Mouse (Mus musculus) frontal cortex, postnatal 10 days (tissue): Measurements from ENCODE around the gene Ldha.
"Not testable (repeated sequence)": the region's sequence is repeated elsewhere in the genome, so short reads cannot be mapped to it uniquely, and the experiment has no call there.

Experiments
- DNase-seq, 2 experiments: peaks; one replicate each; pipeline ENCODE4 v3.0.0; 2022; ENCODE audit warnings: low spot score in 2 of 2, mixed read lengths in 1 of 2

The Ldha gene

DNA sequence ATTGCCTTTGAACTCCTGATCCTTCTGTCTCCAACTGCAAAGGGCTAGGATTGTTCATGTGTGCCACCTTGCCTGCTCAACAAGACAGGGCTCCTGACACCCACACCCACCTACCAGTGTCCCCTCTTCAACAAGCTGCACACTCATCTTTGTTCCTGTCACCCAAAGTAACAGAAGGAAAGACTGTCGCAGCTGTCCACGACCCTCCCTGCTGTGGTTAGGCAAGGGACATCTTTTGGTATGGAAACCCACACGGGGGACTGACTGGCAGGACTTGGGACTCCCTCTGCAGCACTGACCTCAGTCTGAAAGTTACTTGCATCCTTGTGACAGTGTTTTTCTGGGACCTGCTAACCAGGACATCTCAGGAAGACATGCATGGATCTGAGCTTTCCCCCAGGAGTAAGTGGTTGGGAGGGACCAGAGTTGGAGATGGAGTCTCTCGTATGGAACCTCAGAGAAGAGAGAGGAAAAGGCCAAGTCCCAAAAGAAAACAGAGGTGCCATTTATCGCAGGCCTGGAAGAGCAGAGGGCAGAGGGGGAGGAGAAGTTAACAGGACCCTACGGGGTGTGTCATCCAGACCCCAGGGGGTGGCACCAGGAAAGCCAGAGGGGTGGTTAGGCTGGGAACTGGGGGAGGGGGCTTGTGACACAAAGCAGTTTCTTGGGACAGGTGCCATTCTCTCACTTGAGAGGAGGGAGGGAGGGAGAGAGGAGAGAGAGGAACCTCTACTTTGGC lies at the start of gene Ldha:
Ldha (plus strand) TSS at position 689 of the 739 bp plus-strand sequence.
- no peak for DNase-seq

- no peak for DNase-seq
Observed at GRCm38 (mm10) chr7:46793871-46794270, 47.4 kb upstream of the Ldha start.

GRCm38 (mm10) chr7:46795287-46796205 lies 45.7 kb upstream of the Ldha start, which contains the start of the genes Hps5 and Gtf2h1:
Hps5 (minus strand) TSS chr7:46796064.
Gtf2h1 (plus strand) TSS chr7:46796103.
- peak; percentile 95 to 97 for DNase-seq

DNA sequence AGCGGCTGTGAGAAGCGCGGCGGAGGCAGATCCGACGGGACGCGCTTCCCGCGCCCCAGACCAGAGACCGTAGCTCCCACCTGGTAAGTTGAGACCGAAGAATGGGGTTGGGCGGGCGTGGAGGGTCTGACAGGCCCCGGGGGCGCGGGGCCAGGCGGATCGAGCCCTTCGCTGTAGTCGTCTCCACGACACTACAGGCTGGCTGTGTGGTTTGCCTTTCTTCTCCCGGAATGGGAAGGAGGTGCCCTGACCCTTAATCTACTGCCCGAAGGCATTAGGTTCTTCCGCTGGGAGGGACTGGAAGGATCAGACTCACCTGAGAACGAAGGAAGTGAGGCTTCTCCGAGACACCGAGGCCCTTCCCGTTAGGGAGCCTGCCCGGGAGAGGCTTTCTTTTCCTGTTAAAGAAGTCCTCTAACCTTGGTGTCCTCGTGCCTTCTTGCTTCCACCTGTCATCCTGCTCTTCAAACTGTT lies 45.0 kb upstream of the Ldha start:
- DNase-seq: no peak

DNA sequence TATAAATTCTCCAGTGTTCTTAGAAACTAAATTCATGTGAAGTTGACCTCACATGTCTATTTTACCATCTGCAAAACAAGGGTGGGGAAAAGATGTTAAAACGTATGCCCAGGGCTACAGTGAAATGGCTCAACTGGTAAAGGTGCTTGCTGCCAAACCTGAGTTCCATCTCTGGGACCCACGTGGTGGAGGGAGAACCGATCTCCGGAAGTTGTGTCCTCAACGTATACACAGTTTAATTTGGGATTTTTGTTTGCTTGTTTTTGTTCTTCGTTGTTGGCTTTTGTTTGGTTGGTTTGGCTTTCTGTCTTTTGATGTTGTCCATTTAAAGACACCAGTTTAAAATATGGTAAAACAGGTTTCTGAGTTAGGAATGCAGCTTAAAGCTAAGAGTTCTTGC lies 44.5 kb upstream of the Ldha start:
- no peak for DNase-seq

DNA sequence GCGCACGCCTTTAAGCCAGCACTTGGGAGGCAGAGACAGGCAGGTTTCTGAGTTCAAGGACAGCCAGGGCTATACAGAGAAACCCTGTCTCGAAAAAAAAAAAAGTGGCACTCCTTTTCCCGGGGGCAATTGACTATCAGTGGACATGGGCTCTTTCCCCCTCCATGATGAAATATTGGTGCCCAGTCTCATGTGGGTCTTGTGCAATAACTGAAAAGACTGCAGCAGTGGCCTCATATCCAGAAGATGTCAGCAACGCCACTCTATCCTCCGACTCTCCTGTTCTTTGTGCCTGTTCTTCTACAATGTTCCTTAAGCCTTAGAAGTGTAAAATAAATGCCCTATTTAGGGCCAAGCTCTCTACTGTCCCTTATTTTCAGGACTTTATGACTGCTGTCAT lies 30.9 kb upstream of the Ldha start:
- DNase-seq: no peak

DNA sequence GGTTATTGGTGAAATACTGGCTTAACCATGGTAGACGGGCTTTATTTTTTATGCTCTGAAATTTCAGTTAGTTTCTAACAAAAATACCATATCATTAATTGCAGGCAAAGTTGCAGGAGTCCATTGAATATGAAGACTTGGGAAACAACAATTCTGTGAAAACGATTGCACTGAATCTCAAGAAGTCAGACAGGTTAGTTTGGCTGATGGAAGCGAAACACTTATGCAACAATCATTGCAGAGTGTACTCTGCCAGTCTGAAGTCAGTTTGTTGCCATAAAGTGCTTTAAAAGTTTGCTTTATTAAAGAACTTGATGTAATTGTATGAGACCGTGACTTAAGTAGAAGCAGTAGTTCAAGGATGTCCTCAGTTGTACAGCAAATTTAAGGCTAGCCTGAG lies 27.3 kb upstream of the Ldha start:
- no peak for DNase-seq

DNA sequence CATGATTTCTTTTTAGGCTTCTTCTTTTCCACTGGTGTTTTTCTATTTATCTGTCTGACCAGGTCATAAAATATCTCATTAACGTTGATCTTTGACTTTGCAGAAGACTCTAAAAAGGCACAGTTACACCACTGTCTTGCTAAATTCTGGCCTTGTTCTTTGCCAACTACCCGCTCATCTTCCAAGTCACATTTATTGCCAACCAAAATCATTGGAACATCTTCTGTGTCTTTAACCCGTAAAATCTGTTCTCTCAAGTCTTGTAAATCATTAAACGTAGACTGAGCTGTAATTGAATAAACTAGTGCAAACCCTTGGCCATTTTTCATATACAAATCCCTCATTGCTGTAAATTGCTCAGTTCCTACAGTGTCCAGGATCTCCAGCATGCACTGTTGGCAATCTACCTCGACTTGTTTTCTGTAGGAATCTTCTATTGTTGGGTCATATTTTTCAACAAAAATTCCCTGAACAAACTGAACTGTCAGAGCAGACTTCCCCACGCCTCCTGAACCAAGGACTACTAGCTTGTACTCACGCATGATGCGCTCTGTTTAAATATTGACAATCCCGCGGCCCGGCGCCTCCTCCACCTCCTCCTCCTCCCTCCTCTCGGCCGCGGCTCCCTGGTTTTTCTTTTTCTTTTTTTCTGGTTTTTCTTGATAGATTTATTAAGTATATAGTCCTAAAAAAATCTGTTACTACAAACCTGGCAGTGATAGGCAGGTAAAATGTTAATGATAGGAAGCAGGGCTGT lies 20.2 kb upstream of the Ldha start:
- not testable (repeated sequence) for DNase-seq

DNA sequence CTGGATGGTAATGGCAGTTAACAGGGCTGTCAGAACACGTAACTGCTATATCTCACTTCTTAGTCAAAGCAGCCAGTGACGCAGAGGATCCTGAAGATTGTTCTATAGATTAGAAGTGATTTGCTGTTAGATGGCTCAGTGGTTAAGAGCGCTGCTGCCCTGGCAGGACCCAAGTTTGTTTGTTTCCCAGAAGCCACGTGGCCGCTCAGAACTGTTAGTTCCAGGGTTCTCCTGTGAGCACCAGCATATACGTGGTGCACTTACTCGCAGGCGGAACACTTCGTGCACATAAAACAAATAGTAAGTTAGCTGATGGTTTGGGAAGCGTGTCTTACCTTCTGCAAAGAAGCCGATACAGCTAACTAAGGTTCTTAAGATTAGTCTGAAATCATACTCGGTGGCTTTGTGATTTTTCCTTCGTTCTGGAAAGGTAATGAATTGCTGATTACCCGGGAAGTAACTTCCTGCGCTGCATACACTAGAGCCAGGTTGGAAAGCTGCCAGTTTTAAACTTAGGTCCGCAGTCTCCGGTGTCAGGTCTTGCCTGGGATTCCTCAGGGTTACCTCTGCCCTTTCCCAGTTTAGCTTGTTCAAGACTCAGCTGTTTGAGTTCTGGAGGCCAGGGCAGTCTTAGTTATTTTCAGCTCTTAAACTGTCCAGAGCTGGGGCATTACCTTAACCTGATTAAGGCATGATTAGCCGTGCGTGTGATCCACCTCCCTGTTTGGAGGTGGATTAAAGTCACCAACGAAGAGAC lies 14.1 kb upstream of the Ldha start:
- DNase-seq: no peak

DNA sequence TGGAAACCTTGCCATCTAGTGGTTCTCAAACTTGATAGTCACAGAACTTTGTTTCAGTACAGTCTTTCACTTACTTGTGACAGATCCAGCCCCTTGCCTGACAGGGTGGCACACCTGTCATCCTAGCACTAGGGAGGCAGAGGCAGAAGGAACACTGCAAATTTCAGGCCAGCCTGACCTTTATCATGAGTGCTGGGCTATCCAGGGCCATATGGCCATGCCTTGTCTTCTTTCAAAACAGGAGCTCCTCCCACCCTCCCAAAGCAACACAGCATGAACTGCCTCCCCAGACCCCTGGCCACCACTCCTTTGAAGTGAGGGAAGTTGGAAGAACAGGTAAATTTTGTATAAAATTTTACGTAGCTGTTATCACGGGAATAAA lies 13.5 kb upstream of the Ldha start:
- DNase-seq: no peak

DNA sequence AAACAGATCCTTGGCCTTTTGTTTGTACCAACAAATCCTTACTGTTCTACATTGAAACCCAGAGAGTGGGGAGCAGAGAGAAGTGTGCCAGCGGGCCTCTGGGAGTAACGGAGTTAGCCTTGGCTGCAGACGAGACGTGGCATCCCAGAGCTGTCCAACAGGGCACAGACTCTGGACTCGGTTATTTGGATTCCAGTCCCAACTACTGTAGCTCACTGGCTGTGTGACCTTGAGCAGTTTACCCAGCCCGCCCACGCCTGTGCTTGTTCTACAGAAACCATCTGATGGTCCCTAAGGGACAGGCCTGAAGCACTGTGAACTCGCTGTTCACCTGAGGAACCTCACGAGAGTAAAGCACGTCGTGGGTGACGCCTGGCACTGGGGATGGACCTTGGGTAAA lies 11.4 kb upstream of the Ldha start:
- no peak for DNase-seq

DNA sequence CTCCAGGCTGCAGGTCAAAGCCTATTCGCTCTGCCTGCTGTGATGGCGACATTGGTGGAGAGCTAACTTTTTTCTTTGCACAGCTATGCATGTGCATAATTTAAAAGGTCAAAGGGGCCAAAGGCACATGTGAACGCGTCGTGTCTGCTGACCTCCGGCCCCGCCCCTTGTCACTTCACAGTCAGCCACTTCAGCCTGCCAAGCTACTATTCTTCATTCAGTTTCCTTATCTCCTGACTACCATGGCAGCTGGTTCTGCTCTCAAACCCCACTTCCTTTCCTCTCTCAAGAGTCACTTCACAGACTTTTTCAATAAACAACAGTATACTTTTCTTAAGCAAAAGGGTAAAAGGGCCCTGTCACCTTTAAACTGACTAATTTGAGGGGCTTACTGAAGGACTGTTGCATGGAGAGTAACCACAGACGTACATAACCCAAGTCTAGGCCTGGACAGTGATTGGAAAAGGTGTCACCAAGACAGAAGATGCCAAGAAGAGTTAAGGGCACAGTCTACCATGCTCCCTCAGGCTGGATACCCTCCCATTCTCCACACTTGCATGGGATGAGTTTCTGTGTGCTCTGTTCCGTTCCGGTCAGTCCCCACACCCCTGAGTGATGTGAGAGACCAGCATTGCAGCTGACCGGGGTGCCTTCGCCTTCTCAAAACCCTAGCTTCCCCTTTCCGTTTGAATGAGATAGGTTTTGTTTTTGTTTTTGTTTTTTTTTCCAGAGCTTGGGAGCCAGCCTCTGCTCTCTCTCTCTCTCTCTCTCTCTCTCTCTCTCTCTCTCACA lies 10.3 kb upstream of the Ldha start:
- no peak for DNase-seq

DNA sequence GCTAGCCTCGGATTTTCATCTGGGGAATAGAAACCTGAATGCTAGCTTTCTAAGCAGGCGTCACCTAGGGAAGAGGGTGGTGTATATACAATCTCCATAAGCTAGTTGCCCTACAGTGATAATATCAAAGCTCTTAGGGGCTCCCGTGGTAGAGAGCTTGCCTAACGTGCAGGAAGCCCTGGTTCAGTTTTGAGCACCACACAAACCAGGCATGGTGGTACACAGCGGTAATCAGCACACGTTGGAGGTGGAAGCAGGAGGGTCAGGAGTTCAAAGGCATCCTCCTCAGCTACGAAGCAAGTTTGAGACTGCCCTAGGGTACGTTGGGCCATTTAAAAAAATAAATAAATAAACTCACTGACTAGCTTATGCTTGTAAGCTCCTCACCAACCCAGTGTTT lies 9.6 kb upstream of the Ldha start:
- DNase-seq: no peak

GRCm38 (mm10) chr7:46832112-46832810 lies 9.0 kb upstream of the Ldha start:
- not testable (repeated sequence) for DNase-seq

DNA sequence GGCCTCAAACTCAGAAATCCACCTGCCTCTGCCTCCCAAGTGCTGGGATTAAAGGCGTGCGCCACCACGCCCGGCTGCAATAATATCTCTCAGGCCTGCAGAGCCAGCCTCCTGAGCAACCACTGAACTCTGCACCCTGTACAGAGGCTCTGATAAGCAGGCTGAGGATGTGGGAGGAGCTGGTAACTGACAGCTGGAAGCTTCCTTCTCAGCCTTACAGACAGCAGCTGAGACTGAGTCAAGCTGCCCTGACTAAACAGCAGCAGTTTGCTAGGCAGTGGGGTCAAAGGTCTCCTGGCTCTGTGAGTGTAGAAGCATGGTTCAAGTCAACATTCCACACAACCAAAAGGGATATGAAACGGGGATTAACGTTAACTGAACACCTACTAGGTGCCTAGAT lies 8.0 kb upstream of the Ldha start:
- no peak for DNase-seq

DNA sequence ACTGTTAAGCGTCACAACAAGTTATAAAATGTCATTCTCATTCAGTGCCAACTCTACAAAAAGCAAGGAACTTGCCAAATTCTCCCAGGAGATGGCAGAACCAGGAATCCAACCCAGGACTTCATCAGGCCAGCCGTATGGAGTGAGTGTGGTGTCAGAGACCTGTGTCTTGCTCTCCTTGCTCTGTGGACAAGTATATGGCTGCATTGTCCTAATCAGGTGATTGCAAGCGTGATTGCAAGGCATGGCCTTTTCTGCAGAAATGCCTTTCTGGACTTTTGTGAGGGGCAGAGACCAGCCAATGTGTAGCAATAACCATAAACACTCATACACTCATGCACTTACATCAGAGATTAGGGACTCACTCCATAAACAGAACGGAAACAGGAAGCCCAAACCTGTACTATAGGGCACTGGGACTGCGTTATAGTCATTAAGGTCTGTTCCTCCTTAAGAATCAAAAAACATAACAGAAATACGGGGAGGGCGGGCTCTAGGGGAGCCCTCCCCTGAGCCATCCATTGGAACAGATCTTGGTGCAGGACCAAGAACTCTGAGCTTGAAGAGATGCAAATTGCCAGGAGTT lies 7.5 kb upstream of the Ldha start:
- DNase-seq: no peak

GRCm38 (mm10) chr7:46834994-46835610 lies 6.2 kb upstream of the Ldha start:
- DNase-seq: no peak

DNA sequence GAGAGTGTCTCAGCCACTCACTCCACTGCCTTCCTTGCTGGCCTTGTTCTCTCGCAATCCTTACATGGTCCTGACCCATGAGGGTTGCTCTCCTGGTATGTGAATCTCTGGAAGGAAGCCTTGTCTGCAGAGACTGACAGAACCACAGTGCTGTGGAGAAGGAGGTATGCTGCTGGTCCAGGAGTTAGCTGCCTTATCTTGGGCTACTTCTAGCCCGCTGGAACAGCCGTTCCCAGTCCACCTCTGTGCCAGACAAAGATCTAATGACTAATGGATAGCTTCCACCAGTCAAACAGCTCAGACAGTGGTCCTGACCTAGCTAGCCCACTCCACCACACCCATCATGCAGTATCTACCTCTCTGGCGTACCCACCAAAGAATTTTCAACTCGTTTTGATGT lies 4.9 kb upstream of the Ldha start:
- no peak for DNase-seq

DNA sequence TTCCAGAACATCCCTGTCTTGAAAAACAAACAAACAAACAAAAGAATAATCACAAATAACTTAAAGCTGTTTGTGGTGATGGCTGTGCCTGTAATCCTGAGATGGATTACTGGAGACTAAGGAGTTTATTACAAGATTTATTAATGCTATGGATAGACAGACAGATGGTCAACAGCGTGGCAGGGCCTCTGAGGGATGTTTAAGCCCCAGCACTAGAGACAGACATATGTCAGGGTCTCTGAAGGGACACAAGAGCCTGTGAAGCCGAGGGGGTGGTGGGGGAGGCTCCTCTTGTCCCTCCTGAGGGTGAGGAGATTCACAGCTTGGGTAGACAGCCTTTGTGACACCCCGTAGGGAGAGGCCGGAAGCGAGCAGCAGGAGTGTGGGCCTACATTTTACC lies 4.2 kb upstream of the Ldha start:
- no peak for DNase-seq
